Mouse (Mus musculus) spleen, postnatal 4 days (tissue): ENCODE data around the gene Olfr803.

Source experiments
- DNase-seq, 2 experiments: peaks; one replicate each; pipeline ENCODE4 v3.0.0; 2022; ENCODE audit warnings: low spot score in 2 of 2

Olfr803 gene

GRCm38 (mm10) chr10:129694186-129694585, at the start of gene Olfr803:
Olfr803 (minus strand) TSS chr10:129694286.
- DNase-seq, result no peak

- DNase-seq, result no peak
These were observed 47.7 kb upstream of the Olfr803 start, which contains the start of gene Olfr806 for GRCm38 (mm10) chr10:129741821-129742220. Olfr806 (minus strand) TSS chr10:129741921.

GRCm38 (mm10) chr10:129729275-129729674, 35.2 kb upstream of the Olfr803 start, which contains the start of gene Olfr805:
Olfr805 (minus strand) TSS chr10:129729375.
- no peak for DNase-seq

GRCm38 (mm10) chr10:129702910-129703309, 8.8 kb upstream of the Olfr803 start, which contains the start of gene Olfr804:
Olfr804 (plus strand) TSS chr10:129703210.
- no peak for DNase-seq

GRCm38 (mm10) chr10:129688069-129688468, 6.0 kb downstream of the Olfr803 start, which contains the start of gene Olfr802:
Olfr802 (minus strand) TSS chr10:129688169.
- no peak for DNase-seq

GRCm38 (mm10) chr10:129673765-129674164, 20.3 kb downstream of the Olfr803 start, which contains the start of gene Olfr801:
Olfr801 (minus strand) TSS chr10:129673865.
- DNase-seq, result no peak

GRCm38 (mm10) chr10:129657394-129657793, 36.7 kb downstream of the Olfr803 start, which contains the start of gene Olfr800:
Olfr800 (plus strand) TSS chr10:129657694.
- DNase-seq, result no peak

- DNase-seq, result no peak
These were observed 42.3 kb downstream of the Olfr803 start for GRCm38 (mm10) chr10:129651763-129652162.
